Mouse (Mus musculus): ENCODE results near the gene Tmem121.
A peak's percentile ranks its signal among the peaks of the same experiment; 100 is the strongest.

The Tmem121 gene

DNA sequence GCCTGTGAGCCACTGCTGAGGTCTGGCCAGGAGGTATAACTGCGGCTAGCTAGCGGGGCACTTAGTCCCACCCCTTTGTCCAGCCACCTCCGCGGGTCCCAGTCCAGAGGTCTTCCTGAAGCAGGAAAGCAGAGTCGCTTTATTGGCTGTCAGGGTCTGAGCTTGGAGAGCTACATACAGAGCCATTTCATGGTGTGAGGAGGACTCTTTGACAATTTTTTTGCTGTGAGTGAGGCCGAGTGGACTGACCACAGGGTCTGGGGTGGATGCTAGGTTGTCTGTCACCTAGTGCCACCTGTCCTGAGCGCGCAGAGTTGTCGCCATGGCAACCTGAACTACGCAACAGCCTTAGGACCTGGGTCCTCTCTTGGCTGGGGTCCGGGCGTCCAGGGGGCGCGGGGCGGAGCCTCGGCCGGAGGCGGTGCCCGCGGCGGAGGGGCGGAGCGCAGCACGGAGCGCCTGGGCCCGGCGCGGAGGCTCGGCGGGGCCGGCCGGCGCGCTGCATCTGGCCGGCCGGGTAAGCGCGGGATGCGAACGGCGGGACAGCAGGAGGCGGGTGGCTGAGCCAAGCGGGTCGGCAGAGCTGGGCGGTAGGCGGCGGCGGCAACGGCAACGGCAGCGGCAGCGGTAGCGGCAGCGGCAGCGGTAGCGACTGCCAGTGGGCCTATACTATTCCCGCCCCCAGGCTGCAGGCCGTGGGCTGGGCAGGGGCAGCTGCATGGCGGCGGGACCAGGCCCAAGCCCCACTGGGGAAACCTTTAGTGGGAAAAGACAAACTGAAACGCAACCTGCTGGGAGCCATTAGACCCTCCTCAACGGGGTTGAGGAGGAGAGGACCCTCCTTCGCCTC, at the start of gene Tmem121:
Tmem121 (plus strand) TSS at position 489 of the 850 bp plus-strand sequence.
- DNase-seq (ENCODE audit: extremely low spot score, low read depth, low spot score) = no peak

DNA sequence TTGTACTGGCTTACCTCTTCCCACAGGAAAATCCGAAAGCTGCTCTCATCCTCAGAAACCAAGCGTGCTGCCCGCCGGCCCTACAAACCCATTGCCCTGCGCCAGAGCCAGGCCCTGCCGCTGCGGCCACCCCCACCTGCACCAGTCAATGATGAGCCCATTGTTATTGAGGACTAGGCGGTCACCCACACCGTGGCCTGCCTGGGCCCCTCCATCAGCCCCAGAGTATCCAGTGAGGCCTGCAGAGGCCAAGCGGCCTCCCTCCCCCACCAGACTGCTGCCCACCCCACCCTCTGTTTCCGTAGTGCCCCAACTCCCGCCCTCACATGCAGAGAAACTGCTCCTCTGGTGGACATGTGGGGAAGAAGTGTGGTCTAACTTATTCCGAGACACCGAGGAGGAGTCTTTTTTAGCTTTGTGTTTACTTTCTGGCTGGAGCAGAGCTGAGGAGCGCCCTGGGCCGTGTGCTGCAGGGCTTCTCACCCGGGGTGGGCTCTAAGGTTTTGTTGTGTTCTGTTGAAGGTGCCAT, 49.2 kb upstream of the Tmem121 start:
- DNase-seq (ENCODE audit: extremely low spot score, low read depth, low spot score) = no peak

DNA sequence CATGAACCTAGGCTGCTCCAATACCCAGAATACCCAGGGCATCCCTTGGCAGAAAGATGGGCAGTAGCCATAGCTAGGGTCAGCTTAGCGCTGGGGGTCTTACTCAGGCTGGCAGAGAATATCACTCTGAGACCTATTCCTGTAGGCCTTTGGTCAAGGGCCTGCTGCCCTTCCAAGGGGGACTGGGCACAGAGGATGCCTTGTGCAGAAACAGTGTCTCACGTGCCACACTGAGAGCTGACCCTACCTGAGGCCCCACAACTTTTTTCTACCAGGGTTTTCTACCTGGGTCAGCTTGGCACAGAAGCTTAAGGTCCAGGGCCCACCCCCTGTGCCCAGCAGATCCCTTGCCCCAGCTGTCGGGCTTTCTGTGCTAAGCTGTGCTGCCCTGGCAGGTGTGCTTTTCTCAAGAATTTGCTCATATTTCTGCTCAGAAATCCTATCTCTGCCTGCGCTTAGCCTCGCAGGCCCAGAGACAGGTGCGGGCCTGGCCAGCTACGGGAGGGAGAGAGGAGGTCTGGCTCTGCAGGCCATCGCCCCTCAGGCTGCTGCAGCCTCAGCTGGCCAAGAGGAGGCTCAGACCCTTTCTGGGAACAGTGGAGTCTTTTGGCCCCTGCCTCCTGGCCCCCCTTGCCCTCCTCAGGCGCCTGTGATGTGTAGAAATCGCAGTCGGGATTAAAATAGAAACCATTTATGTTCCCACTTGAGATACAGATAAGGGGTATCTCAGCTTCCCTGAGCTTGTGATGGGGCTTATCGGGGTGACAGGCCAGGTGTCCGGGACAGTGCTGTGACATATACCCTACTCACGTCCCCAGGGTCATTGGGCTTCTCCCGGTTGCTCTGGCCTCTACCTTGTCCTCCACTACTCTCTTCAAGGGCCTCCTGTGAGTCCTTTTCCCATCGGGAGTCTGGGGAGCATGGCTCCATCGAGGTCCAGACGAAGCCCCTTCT, 48.2 kb upstream of the Tmem121 start:
- DNase-seq (ENCODE audit: extremely low spot score, low read depth, low spot score) = no peak

DNA sequence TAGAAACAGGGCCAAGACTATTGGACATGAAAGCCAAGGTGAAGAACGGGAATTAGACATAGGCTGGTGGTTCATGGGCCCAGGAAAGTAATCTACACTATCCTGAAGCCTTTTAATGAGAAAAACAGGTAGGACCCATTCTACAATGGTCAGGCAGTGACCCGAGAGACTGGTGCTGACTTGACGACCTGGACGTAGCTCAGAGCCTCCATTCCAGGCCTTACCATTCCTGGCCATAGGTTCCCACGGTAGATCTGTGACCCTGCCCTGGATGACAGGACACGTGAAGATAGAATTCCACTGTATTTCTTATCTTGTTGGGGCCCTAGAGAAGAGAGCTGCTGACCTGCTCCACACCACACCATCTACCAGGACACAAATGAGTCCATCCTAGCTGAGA, 47.4 kb upstream of the Tmem121 start:
- DNase-seq (ENCODE audit: extremely low spot score, low read depth, low spot score) = no peak

DNA sequence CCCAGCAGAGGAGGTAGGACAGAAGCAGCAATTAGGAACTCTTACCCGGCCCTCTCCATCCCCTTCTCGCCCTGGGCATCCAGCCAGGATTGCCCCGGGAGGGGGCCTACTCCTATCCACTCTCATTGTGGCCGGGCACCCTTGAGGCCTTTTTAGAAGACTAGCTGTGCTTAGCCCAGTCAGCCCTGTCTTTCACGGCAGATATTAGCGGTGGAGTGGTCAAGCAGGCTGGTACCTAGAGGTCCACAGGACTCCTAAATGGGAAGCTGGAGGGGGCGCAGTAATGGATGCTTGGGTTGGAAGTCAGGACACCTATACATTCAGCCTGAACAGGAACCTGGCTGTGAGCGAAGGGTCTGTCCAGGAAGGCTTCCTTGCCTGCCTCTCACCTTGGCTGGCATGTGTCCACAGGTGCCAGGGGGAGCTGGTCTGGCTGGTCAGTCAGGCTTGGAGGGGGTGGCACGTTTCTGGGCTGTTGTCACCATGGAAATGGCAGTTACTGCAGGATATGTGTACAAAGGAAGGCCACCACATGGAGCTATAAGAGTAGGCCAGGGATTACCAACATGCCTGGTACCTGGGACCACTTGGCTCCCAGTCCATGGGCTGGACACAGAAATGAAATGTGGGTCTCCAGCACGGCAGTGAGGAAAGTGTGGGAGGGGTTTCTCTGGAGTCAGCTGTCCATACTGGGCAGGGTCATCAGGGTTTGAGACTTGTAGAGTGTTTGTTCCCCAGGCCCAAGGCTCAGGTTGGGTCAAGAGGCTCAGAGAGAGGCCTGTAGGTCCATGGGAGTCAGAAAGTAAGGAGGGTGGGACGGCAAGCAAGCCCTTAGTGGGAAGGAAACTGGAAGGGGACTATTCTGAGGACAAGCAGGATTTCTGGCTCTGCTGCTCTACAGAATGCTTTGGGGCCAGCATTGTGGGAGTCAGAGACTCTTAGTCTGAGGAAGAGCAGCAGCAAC, 46.5 kb upstream of the Tmem121 start:
- no peak for DNase-seq (ENCODE audit: extremely low spot score, low read depth, low spot score)

DNA sequence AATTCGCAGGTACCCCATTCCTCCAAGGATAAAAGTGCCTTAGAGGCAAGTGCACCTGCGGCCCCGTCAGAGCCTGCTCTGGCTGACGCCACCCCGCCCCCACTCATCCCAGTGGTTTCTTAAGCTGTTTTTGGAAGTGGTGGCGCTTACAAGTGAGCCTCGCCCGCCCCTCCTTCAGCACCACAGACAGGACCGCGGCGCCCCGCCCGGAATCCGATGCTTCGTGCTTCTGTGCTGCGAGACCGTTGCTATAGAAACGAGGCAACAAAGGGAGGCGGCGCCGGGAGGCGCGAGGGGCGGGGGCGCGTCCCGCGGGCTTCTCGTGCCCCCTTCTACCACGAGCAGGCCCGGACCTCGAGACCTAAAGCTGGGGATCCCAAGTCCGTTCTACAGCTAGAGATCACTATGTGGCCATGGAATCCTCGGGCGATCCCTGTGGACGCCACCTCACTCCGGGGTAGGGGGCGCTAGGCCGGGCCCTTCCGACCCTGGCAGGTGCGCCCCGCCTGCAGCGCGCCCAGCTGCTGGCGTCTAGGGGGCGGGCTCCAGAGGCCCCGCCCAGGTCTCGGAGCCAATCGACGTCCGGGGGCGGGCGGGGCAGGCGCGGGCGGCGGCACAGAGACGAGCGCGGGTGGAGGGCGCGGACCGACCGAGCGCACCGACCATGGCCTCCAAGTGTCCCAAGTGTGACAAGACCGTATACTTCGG, 45.7 kb upstream of the Tmem121 start, which contains the start of gene Crip2:
Crip2 (plus strand) TSS at position 329 of the 708 bp plus-strand sequence.
- peak; percentile 61 for DNase-seq (ENCODE audit: extremely low spot score, low read depth, low spot score)

DNA sequence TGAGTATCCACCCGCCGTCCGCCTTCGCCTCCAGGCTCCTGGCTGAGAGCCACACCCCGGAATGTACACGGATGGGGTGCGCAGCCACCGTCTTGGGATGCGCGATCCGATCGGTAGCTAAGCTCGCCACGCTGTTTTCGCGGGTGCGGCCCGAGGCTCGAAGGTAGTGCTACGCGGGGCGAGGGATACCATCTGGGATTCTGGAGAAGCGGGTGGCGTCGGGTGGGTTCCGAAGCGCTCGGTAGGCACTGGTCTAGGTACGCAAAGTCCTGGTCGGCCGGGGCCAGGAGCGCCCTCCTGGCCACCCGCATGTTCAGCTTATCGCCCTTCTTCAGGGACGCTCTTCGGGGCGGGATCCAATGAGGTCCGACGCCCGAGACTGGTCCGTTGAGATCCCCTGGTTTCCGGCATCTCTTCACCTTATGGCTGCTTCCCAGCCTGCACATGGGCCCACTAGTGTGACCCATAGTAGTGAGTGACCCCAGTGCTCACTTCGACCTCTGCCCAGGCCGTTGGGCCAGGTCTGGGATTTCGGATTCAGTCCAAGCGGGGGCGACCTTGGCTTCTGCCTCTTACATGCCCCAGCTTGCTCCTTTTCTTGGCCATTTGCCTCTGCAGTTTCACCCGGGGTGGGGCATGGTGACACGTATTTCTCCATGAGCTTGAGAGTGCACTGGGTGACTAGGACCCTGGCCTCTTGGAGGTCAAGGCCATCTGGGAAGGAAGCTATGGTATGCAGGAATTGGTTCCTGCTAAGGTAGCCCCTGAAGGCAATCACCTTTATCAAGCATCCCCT, 44.9 kb upstream of the Tmem121 start:
- no peak for DNase-seq (ENCODE audit: extremely low spot score, low read depth, low spot score)

DNA sequence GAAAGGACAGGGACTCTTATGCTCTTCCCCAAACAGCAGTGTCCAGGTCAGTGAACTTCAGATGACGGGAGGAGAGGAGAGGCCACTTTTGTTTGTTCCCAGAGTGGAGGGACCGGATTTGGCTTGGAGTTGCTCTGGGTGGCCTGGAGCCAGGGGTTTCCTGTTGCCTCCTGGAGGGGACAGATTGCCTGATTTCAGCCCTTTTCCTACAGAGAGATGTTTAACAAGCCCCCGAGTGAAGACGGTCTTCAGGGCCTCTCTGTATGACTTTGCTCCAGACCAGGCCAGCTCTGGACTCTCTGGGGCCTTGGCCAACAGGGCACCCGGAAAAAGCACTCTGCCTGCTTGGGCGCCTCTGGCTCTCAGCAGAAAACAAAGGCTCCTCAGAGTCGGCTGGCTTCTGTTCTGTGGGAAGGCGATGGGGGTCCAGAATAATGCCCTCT, 44.2 kb upstream of the Tmem121 start:
- no peak for DNase-seq (ENCODE audit: extremely low spot score, low read depth, low spot score)

DNA sequence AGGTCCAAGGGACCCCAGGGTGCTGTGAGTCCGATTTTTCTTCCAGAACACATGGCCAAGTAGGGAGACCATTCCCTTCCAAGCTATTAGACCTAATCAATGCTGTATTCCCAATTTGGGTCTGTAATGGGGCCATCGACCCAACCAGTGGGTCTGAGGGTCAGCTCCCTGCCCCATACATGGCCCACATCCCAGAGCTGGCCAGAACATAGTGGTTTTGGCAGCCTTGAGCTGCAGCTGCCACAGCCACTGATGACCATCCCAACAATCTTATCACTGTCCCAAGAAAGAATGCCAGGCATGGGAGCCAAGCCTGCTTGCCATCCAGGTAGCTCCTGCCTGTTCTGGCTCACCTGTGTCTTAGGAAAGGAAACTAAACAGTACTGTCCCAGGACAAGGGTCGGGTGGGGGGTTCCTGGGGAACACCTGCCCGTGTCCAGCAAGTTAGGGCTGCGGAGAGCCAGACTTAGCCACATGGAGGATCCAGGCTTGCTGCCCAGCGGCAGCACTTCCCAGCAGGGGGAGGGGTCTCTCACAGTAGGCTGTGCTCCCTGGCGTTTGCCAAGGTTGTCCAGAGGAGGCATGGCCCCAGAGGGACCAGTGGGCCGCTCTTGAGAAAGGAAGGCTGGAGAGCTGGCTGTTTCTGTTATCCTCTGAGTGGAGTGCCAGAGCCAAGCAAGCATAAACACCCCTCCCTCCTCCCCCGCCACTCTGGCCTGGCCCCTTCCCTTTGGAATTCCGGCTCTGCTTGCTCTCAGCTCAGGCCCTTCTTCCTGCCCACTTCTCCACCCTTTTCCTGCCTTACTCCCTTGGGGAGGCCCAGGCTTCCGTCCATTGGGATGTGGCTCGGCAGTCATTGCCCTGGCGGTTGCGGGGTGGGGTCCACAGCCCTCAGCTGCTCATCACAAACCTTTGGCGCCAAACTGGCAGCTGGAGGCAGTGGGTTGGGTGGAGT, 43.4 kb upstream of the Tmem121 start:
- no peak for DNase-seq (ENCODE audit: extremely low spot score, low read depth, low spot score)

DNA sequence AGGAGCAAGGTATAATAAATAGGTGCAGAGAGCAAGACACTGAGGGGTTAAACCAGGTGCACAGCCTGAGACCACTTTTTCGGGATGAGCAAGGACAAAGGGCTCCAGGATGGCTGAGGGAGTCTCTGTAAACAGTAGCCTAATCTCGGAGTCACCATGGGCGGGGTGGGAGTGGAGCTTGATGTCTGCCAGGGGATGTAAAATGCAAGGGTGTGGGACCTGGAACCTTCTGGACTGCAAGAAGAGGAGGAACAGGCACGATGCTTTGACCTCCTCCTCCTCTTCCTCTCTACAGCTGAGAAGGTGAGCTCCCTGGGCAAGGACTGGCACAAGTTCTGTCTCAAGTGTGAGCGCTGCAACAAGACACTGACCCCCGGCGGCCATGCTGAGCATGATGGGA, 42.6 kb upstream of the Tmem121 start:
- no peak for DNase-seq (ENCODE audit: extremely low spot score, low read depth, low spot score)

DNA sequence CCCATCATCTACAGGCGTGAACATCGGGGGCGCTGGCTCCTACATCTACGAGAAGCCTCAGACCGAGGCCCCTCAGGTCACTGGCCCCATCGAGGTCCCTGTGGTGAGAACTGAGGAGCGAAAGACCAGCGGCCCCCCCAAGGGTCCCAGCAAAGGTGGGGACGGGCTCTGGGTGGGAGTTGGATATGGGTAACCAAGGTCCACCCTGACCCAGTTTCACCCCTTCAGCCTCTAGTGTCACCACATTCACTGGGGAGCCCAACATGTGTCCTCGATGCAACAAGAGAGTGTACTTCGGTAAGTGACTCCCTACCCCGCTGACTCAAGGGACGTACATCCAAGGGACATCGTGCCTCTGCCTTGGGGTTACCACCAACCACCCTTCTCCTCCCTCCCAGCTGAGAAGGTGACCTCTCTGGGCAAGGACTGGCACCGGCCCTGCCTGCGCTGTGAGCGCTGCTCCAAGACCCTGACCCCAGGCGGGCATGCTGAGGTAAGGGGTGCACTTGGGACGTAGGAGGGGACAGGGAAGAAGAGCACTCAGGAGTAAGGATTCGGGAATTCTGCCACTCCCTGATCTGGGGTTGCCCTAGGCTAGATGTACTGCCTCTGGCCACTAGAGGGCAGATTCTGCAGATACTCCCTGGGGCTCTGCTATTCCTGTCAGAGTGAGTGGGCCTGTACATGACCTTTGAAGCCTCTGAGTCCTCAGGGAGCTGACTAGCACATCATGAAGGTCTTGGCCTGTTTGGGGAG, 41.6 kb upstream of the Tmem121 start:
- no peak for DNase-seq (ENCODE audit: extremely low spot score, low read depth, low spot score)

DNA sequence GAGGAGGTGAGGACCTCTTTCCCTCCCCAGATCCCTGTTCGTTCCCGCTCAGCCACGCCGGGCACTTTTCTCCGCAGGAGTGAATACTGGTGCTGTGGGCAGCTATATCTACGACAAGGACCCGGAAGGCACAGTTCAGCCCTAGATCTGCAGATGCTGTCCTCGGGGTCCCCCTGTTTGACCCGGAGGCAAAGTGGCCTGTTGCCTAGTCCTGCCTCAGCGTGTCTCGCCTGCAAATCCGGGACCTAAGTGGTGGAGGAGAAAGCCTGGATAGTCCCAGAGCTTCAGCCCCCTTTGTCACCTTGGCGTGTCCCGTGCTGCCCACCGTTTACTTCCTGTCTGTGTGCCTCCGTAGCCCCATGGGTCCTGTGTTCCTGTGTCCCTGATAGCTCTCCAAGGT, 40.8 kb upstream of the Tmem121 start:
- DNase-seq (ENCODE audit: extremely low spot score, low read depth, low spot score) = no peak

DNA sequence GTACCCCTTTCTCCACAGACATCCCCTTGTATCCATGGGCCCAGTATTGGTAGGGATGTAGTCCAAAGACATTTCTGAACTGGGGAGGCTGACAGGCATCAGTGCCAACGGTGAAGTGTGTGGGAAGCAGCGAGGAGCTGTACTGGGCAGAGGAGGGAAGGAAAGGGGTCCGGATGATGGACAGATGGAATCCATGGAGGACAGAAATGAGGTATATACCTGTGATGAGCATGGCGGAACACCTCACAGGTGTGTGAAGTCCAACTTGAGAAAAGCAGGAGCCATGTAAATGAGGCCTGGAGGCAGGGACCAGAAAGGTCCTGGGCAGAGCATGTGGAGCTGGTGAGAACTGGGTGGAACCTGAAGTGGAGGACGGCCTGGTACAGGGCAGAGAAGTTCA, 40.1 kb upstream of the Tmem121 start:
- no peak for DNase-seq (ENCODE audit: extremely low spot score, low read depth, low spot score)

DNA sequence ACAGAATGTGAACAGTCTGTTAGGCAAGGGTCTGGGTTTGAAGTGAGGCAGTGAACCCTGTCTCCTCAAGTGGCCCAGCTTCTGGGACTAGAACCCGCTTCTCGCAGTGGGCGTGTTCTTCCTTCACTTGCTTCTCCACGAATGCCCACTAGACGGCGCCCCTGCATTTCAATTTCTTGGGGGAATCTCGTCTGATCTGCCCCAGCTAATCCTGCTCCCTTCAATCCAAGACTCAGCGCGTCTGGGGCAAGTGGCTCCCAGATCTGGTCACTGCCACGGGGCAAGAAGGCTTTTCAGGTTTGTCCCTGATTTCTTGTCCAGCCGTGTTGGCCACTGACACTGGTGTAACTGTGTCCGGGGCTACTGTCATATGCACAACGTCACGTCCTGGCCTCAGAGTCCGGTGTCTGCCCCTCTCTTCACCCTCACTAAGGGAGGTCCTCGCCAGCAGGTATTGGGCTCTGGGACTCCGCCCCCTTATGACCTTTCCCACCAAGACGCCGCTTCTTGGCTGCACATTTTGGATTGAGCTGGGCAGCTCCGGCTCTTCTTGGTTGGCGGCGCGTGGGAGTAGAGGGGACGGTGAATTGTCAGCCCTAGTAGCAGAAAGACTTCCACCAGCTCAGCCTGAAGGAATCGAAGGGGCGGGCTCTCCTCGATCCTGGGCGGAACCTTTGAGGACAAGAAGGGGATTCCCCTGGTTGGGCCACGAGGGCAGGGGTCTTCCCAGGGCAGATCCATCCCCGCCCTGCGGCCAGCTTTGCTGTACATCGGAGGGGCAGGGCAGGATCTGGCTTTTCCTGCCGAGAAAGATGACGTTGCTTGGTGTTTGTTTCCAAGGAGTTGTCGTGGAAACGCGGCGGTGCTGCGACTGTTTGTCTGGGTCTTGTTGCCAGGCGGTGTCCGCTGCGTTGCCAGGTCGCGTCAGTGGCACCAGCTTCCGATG, 39.3 kb upstream of the Tmem121 start, which contains the start of gene Crip1:
Crip1 (plus strand) TSS at position 205 of the 946 bp plus-strand sequence.
- no peak for DNase-seq (ENCODE audit: extremely low spot score, low read depth, low spot score)

DNA sequence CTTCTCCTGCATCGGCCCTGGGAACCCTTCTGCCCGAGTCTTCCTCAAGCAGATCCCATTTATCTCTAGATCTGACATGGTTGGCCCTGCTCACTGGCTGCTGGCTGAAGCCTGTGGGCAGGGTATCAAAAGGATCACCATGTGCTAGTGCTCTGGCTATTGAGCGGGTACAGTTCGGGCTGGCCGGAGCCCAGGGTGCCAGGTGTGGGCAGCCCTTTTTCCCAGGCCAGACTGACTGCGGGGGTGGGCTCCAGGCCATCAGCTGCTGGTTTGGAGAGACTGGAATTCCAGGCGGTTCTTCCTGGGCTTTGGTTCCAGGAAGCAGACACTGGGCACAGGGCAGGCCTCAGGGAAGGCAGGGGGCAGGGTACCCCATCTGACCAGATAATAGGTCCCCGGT, 38.2 kb upstream of the Tmem121 start:
- no peak for DNase-seq (ENCODE audit: extremely low spot score, low read depth, low spot score)
